Mouse (Mus musculus): ENCODE data around the gene Prl7a1. TPM values are rescaled to one million over a fixed set of nuclear protein-coding genes. Genes with fewer than 3 reads are reported as not detected.

Prl7a1 gene
- total RNA-seq (2021), result not detected

- no peak for DNase-seq (ENCODE audit: low spot score in 2 of 2)
Observed at GRCm38 (mm10) chr13:27642393-27642792, at the start of gene Prl7a1. Gene Prl7a1, minus strand, starts transcription at chr13:27642493.

GRCm38 (mm10) chr13:27667936-27668335 is 25.6 kb upstream of the Prl7a1 start, which contains the start of gene Prl7a2:
Gene Prl7a2, minus strand, starts transcription at chr13:27668036.
- intact Hi-C loops (cut with DNase I), result no loop called here
- DNase-seq (ENCODE audit: low spot score in 2 of 2), result no peak

More at GRCm38 (mm10) chr13:27642393-27642792, at the start of gene Prl7a1:
- intact Hi-C loops (cut with DNase I), result no loop called here

- DNase-seq (ENCODE audit: low spot score in 2 of 2), result no peak
- intact Hi-C loops (cut with DNase I), result no loop called here
Observed at GRCm38 (mm10) chr13:27660747-27661146, 18.5 kb upstream of the Prl7a1 start.

GRCm38 (mm10) chr13:27610482-27610881 is 31.8 kb downstream of the Prl7a1 start, which contains the start of gene Prl7b1:
Gene Prl7b1, minus strand, starts transcription at chr13:27610582.
- intact Hi-C loops (cut with DNase I), result no loop called here
- DNase-seq (ENCODE audit: low spot score in 2 of 2), result no peak

Other genes starting within 250 kb of the Prl7a1 start
- gene Prl8a6, start 203.8 kb downstream of the Prl7a1 start, total RNA-seq (2021), result not detected
- not detected for gene Prl8a8, start 129.3 kb downstream of the Prl7a1 start, total RNA-seq (2021)
- not detected for gene Prl8a9, start 77.9 kb downstream of the Prl7a1 start, total RNA-seq (2021)
- not detected for gene Prl8a1, start 60.3 kb downstream of the Prl7a1 start, total RNA-seq (2021)
- not detected for gene Prl7b1, start 31.9 kb downstream of the Prl7a1 start, total RNA-seq (2021)
- gene Prl7a2, start 25.5 kb upstream of the Prl7a1 start, total RNA-seq (2021), result not detected
- not detected for gene Prl7d1, start 74.2 kb upstream of the Prl7a1 start, total RNA-seq (2021)
- not detected for gene Prl7c1, start 138.3 kb upstream of the Prl7a1 start, total RNA-seq (2021)
- gene Prl2a1, start 159.2 kb upstream of the Prl7a1 start, total RNA-seq (2021), result not detected
- not detected for gene Prl2c1, start 206.8 kb upstream of the Prl7a1 start, total RNA-seq (2021)

Measured in left cerebral cortex, postnatal 25 days (tissue).